Mouse (Mus musculus): ENCODE results near the gene Spi1. TPM values are rescaled to one million over a fixed set of nuclear protein-coding genes. Genes with fewer than 3 reads are reported as not detected.

Gene Spi1
- polyA plus RNA-seq, 1 experiment = 17.4 TPM

DNA sequence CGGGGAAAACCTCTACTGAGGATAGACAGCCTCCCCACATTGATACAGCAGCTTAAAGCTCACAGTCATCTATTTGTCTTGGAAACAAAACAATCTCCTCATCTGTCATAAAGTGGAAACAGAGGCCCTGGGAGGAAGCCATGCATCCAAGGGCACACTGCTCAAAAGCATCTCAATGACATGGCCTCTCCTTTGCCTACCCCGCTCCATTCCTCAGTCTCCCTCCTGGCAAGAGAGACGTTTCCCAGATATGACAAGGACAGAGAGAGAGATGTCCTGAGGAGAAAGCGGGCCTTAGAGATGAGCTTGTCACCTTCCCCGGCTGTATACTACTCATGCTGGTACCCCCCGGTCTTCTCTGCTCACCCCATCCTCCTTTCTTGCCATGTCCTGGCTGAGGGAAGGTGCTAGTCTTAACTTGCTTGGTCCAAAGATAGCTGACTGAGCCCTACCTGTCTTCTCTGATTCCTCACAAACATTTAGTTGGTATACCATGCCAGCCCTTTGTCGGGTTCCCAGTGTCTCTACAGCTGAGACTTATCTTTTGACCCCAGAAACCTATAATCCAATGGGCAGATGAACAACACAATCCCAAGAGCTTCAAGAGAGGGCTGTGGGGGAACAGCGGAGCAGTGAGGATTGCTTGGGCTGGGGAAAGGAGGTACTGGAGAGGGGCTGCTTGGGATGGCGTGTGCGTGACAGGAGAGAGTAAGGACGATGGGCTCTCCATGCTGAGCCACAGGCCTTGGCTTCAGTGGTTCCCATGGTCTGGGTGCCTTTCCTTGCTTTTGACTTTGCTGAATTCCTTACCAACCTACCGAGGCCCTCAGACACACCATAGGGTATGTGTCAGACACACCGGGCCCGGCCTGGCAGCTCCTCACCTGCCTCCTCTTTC, 3.6 kb downstream of the Spi1 start:
- TF ChIP-seq POLR2A (IDR thresholded peaks at IDR 0.05; ENCODE audit: low read depth, low read length) = no peak
- no peaks in the 10 kb centered on the region for H3K36me3 ChIP-seq (ENCODE audit: control insufficient read depth, insufficient read depth, low read length)
- H3K4me1 ChIP-seq (ENCODE audit: control insufficient read depth, insufficient read depth, low read length) = no peaks in the 10 kb centered on the region
- no peak overlapping the region; the same call in 1 of the 2 replicates for H3K27ac ChIP-seq (ENCODE audit: insufficient read depth, low read depth, low read length)
- 88% methylated on average over 14 of the region's 14 CpGs for WGBS
- DNase-seq = no peak
- H3K27me3 ChIP-seq (replicated peaks; ENCODE audit: control insufficient read depth, insufficient read depth, low read length) = no peaks in the 10 kb centered on the region; the same call in 1 of the 2 replicates
- no peak overlapping the region for H3K4me3 ChIP-seq (ENCODE audit: insufficient read depth, low read depth, low read length)

DNA sequence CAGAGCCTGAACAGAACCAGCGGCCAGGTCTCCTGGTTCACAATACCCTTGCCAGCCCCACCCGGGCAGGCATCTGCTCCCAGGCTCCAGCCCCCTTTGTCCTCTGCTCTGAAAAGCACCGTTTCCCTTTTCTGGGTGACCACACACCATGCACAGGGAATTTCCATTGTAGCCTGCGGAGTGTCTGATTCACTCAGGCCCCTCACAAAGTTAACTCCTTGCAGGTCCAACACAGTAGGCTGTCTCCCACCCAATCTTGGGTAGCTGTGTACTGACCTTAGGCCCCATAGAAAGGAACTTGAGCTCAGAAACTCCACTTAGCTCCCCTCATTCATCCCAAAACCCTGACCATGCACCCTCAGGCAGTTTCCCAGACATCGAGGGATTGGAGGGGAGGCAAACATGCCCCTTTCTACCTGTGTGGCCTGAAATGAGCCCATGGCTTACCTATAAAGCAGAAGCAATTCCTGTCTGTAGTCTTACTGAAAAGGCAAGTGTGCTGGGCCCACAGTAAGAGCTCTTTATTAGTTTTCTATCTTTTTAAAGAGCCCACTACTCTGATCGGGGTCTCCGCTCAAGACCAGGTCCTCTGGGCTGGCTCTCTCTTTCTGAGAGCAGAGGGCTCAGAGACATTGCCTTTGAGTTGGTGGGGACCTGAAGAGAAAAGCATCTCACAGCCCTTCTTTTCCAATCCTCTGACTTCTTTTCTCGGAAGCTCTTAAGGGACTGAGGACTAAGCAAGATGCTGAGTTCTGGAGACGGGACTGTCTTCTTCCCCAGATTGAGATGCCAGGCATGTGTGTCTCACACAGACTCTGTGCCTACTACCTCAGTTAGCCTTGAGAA, 4.4 kb downstream of the Spi1 start:
- TF ChIP-seq POLR2A (IDR thresholded peaks at IDR 0.05; ENCODE audit: low read depth, low read length) (no peak), CTCF (conservative IDR thresholded peaks at IDR 0.05; ENCODE audit: insufficient read depth, insufficient read length, low read depth, low read length) (no peak)
- Histone ChIP-seq H3K36me3 (ENCODE audit: control insufficient read depth, insufficient read depth, low read length) (no peaks in the 10 kb centered on the region), H3K27ac (ENCODE audit: insufficient read depth, low read depth, low read length) (no peak overlapping the region; the same call in 1 of the 2 replicates), H3K4me1 (ENCODE audit: control insufficient read depth, insufficient read depth, low read length) (no peaks in the 10 kb centered on the region), H3K27me3 (replicated peaks; ENCODE audit: control insufficient read depth, insufficient read depth, low read length) (no peaks in the 10 kb centered on the region; the same call in 1 of the 2 replicates), H3K4me3 (ENCODE audit: insufficient read depth, low read depth, low read length) (no peak overlapping the region)
- 69% methylated on average over 9 of the region's 9 CpGs for WGBS
- DNase-seq = no peak

DNA sequence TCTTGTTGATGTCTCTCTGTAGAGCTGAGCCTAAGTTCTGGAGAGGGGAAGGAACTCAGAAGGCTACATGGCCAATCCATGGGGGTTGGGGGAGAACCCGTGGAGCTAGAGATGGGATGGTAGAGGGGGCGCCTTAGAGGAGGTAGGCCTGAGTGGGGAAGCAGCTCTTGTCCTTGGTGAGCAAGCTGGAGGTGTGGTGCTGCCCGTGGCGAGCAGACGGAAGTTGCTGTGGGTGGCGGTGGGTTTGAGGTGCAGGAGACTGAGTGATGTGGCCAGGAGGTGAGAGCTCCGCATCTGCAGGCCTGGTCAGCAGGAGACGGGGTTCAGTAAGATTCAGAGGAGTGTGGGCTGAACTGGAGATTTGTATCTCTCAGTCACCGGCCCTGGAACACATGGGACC, 5.3 kb downstream of the Spi1 start:
- DNase-seq = no peak
- TF ChIP-seq POLR2A (IDR thresholded peaks at IDR 0.05; ENCODE audit: low read depth, low read length) = no peak
- TF ChIP-seq CTCF (conservative IDR thresholded peaks at IDR 0.05; ENCODE audit: insufficient read depth, insufficient read length, low read depth, low read length) = no peak
- Histone ChIP-seq H3K36me3 (ENCODE audit: control insufficient read depth, insufficient read depth, low read length) (no peaks in the 10 kb centered on the region), H3K27me3 (replicated peaks; ENCODE audit: control insufficient read depth, insufficient read depth, low read length) (no peaks in the 10 kb centered on the region; the same call in 1 of the 2 replicates), H3K27ac (ENCODE audit: insufficient read depth, low read depth, low read length) (no peak overlapping the region), H3K4me3 (ENCODE audit: insufficient read depth, low read depth, low read length) (no peak overlapping the region), H3K4me1 (ENCODE audit: control insufficient read depth, insufficient read depth, low read length) (no peaks in the 10 kb centered on the region)
- 91% methylated on average over 9 of the region's 9 CpGs for WGBS

GRCm38 (mm10) chr2:91088987-91089386, 6.8 kb downstream of the Spi1 start:
- H3K4me3 ChIP-seq (ENCODE audit: insufficient read depth, low read depth, low read length) = no peak overlapping the region
- 87% methylated on average over 9 of the region's 9 CpGs for WGBS
- no peak for DNase-seq
- TF ChIP-seq CTCF (conservative IDR thresholded peaks at IDR 0.05; ENCODE audit: insufficient read depth, insufficient read length, low read depth, low read length) (no peak), POLR2A (IDR thresholded peaks at IDR 0.05; ENCODE audit: low read depth, low read length) (no peak)
- no peaks in the 10 kb centered on the region for H3K4me1 ChIP-seq (ENCODE audit: control insufficient read depth, insufficient read depth, low read length)
- H3K27ac ChIP-seq (ENCODE audit: insufficient read depth, low read depth, low read length) = no peak overlapping the region
- H3K27me3 ChIP-seq (replicated peaks; ENCODE audit: control insufficient read depth, insufficient read depth, low read length) = no peaks in the 10 kb centered on the region; the same call in 1 of the 2 replicates
- H3K36me3 ChIP-seq (ENCODE audit: control insufficient read depth, insufficient read depth, low read length) = no peaks in the 10 kb centered on the region

DNA sequence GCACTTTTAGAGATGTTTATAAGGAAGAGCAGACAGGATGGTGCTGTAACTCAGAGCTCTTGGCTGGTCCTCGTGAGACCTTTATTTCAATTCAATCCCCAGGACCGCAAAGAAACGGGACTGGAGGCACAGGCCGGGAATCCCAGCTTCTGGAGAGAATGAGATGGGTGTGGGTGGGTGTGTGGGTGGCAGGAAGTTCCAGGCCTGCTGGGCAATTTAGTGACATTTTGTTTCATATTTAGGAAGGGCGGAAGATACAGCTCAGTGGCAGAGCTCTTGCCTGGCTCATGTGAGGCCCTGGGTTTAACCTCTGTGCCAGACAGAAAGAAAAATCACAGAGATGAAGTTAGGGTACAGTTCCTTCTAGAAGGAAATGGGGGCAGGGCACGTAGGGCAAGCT, 8.0 kb downstream of the Spi1 start:
- Histone ChIP-seq H3K36me3 (ENCODE audit: control insufficient read depth, insufficient read depth, low read length) (no peaks in the 10 kb centered on the region), H3K4me3 (ENCODE audit: insufficient read depth, low read depth, low read length) (no peak overlapping the region), H3K27ac (ENCODE audit: insufficient read depth, low read depth, low read length) (no peak overlapping the region), H3K27me3 (replicated peaks; ENCODE audit: control insufficient read depth, insufficient read depth, low read length) (no peaks in the 10 kb centered on the region; the same call in 1 of the 2 replicates), H3K4me1 (ENCODE audit: control insufficient read depth, insufficient read depth, low read length) (no peaks in the 10 kb centered on the region)
- DNase-seq = no peak
- TF ChIP-seq CTCF (conservative IDR thresholded peaks at IDR 0.05; ENCODE audit: insufficient read depth, insufficient read length, low read depth, low read length) = no peak
- TF ChIP-seq POLR2A (IDR thresholded peaks at IDR 0.05; ENCODE audit: low read depth, low read length) = no peak
- WGBS = 69% methylated on average over 6 of the region's 6 CpGs

GRCm38 (mm10) chr2:91090827-91091226, 8.6 kb downstream of the Spi1 start:
- 78% methylated on average over 6 of the region's 6 CpGs for WGBS
- Histone ChIP-seq H3K4me1 (ENCODE audit: control insufficient read depth, insufficient read depth, low read length) (no peaks in the 10 kb centered on the region), H3K36me3 (ENCODE audit: control insufficient read depth, insufficient read depth, low read length) (no peaks in the 10 kb centered on the region), H3K27me3 (replicated peaks; ENCODE audit: control insufficient read depth, insufficient read depth, low read length) (no peaks in the 10 kb centered on the region; the same call in 1 of the 2 replicates), H3K4me3 (ENCODE audit: insufficient read depth, low read depth, low read length) (no peak overlapping the region), H3K27ac (ENCODE audit: insufficient read depth, low read depth, low read length) (no peak overlapping the region)
- DNase-seq = no peak
- TF ChIP-seq POLR2A (IDR thresholded peaks at IDR 0.05; ENCODE audit: low read depth, low read length) (no peak), CTCF (conservative IDR thresholded peaks at IDR 0.05; ENCODE audit: insufficient read depth, insufficient read length, low read depth, low read length) (no peak)

- WGBS = 76% methylated on average over 14 of the region's 14 CpGs
- H3K27me3 ChIP-seq (replicated peaks; ENCODE audit: control insufficient read depth, insufficient read depth, low read length) = no peaks in the 10 kb centered on the region
- H3K4me3 ChIP-seq (ENCODE audit: insufficient read depth, low read depth, low read length) = peak overlapping the region; percentile 19; the same call in 1 of the 2 replicates
- H3K27ac ChIP-seq (ENCODE audit: insufficient read depth, low read depth, low read length) = no peak overlapping the region
- no peak for TF ChIP-seq POLR2A (IDR thresholded peaks at IDR 0.05; ENCODE audit: low read depth, low read length)
- no peak for TF ChIP-seq CTCF (conservative IDR thresholded peaks at IDR 0.05; ENCODE audit: insufficient read depth, insufficient read length, low read depth, low read length)
- peak; percentile 30 for DNase-seq
- H3K4me1 ChIP-seq (ENCODE audit: control insufficient read depth, insufficient read depth, low read length) = no peaks in the 10 kb centered on the region
- H3K36me3 ChIP-seq (ENCODE audit: control insufficient read depth, insufficient read depth, low read length) = no peaks in the 10 kb centered on the region
Measured at GRCm38 (mm10) chr2:91096524-91096923, 14.3 kb downstream of the Spi1 start.
